Mouse (Mus musculus) brown adipose tissue, adult 24 weeks (tissue): ENCODE data around the gene Myo1h. TPM values are rescaled to one million over a fixed set of nuclear protein-coding genes. Genes with fewer than 3 reads are reported as not detected.

ENCODE experiments used
- H3K27ac ChIP-seq: fragments of 200-500 bp; replicated peaks from 2 replicates; pipeline ENCODE4 v1.5.1; 2012; ENCODE audit warnings: low read depth, mild to moderate bottlenecking, low read length
- H3K4me1 ChIP-seq: fragments of 200-500 bp; 2 replicates; pipeline ENCODE4 v1.6.1; 2012; ENCODE audit warnings: low read length, mixed read lengths; ENCODE audit not compliant: control insufficient read depth, insufficient read depth, insufficient read length
- H3K4me3 ChIP-seq: fragments of 200-500 bp; 2 replicates; pipeline ENCODE4 v1.5.1; 2012; ENCODE audit warnings: low read depth, mild to moderate bottlenecking, low read length, moderate library complexity; ENCODE audit not compliant: insufficient read depth
- polyA plus RNA-seq: library from polyadenylated mRNA; stranded (reverse); fragments of >200 nt; gene quantifications from 2 replicates; pipeline ENCODE4 v1.2.4, GENCODE M21; 2012; ENCODE audit not compliant: missing spikeins, insufficient read depth, insufficient read length

Myo1h gene
- polyA plus RNA-seq, 1 experiment: not detected

- Histone ChIP-seq H3K4me3 (peak within 1 kb of the TSS; percentile 92), H3K27ac (peak within 1 kb of the TSS; percentile 99), H3K4me1 (peaks cover 11% of the 10 kb centered on the region)
These were observed 91.4 kb downstream of the Myo1h start, which contains the start of the genes Kctd10 and Ube3b for GRCm38 (mm10) chr5:114380209-114381012. Gene Kctd10, minus strand, starts transcription at chr5:114380508. Gene Ube3b, plus strand, starts transcription at chr5:114380607.

GRCm38 (mm10) chr5:114381013-114381351 lies 92.0 kb downstream of the Myo1h start:
- H3K4me1 ChIP-seq: peaks cover 6% of the 10 kb centered on the region
- peak overlapping the region; percentile 84 for H3K4me3 ChIP-seq
- H3K27ac ChIP-seq: peak overlapping the region; percentile 99

- Histone ChIP-seq H3K27ac (no peak overlapping the region), H3K4me1 (peaks cover 4% of the 10 kb centered on the region; the same call in 1 of the 2 replicates), H3K4me3 (no peak overlapping the region)
These were observed 94.4 kb downstream of the Myo1h start for GRCm38 (mm10) chr5:114383184-114383904.

GRCm38 (mm10) chr5:114384448-114384847 lies 95.5 kb downstream of the Myo1h start:
- Histone ChIP-seq H3K27ac (no peak overlapping the region), H3K4me3 (no peak overlapping the region)

GRCm38 (mm10) chr5:114393169-114393568 lies 104.2 kb downstream of the Myo1h start:
- Histone ChIP-seq H3K4me1 (no peaks in the 10 kb centered on the region), H3K4me3 (no peak overlapping the region), H3K27ac (no peak overlapping the region)

More at GRCm38 (mm10) chr5:114384448-114384847, 95.5 kb downstream of the Myo1h start:
- H3K4me1 ChIP-seq: peaks cover 4% of the 10 kb centered on the region; the same call in 1 of the 2 replicates

- no peaks in the 10 kb centered on the region for H3K4me1 ChIP-seq
- no peak overlapping the region for H3K4me3 ChIP-seq
- no peak overlapping the region for H3K27ac ChIP-seq
These were observed 117.6 kb downstream of the Myo1h start for GRCm38 (mm10) chr5:114406592-114406991.

- H3K4me1 ChIP-seq: no peaks in the 10 kb centered on the region
- no peak overlapping the region for H3K27ac ChIP-seq
- no peak overlapping the region for H3K4me3 ChIP-seq
These were observed 118.3 kb downstream of the Myo1h start for GRCm38 (mm10) chr5:114407269-114407668.

GRCm38 (mm10) chr5:114407810-114408209 lies 118.8 kb downstream of the Myo1h start:
- Histone ChIP-seq H3K4me1 (no peaks in the 10 kb centered on the region), H3K27ac (no peak overlapping the region), H3K4me3 (no peak overlapping the region)

- Histone ChIP-seq H3K27ac (no peak overlapping the region), H3K4me3 (no peak overlapping the region), H3K4me1 (no peaks in the 10 kb centered on the region)
These were observed 119.9 kb downstream of the Myo1h start for GRCm38 (mm10) chr5:114408846-114409245.

- Histone ChIP-seq H3K4me1 (no peaks in the 10 kb centered on the region), H3K4me3 (no peak overlapping the region), H3K27ac (no peak overlapping the region)
These were observed 121.5 kb downstream of the Myo1h start for GRCm38 (mm10) chr5:114410429-114410828.

- Histone ChIP-seq H3K4me3 (no peak overlapping the region), H3K27ac (no peak overlapping the region), H3K4me1 (no peaks in the 10 kb centered on the region)
These were observed 123.5 kb downstream of the Myo1h start for GRCm38 (mm10) chr5:114412361-114412998.

GRCm38 (mm10) chr5:114413067-114413735 lies 124.2 kb downstream of the Myo1h start:
- Histone ChIP-seq H3K4me3 (no peak overlapping the region), H3K27ac (no peak overlapping the region), H3K4me1 (no peaks in the 10 kb centered on the region)
